Mouse (Mus musculus) forebrain, embryonic 13.5 days (tissue): Measurements from ENCODE around the gene Zbtb20. TPM values are rescaled to one million over a fixed set of nuclear protein-coding genes. Genes with fewer than 3 reads are reported as not detected.

Experiments used
- ATAC-seq: fragments of 200-750 bp; cut with Nextera tagmentation; 2 replicates; pipeline ENCODE4 v1.8.0; 2017
- H3K27ac ChIP-seq: fragments of 300-500 bp; sonication (generic); 2 replicates; pipeline ENCODE4 v1.5.1; 2015; ENCODE audit warnings: inconsistent platforms, mild to moderate bottlenecking, moderate library complexity
- H3K27me3 ChIP-seq: fragments of 300-500 bp; sonication (generic); 2 replicates; pipeline ENCODE4 v1.6.1; 2015; ENCODE audit warnings: mild to moderate bottlenecking, inconsistent platforms
- H3K36me3 ChIP-seq: fragments of 300-500 bp; sonication (generic); 2 replicates; pipeline ENCODE4 v1.6.1; 2015; ENCODE audit warnings: mild to moderate bottlenecking, inconsistent platforms; ENCODE audit not compliant: poor library complexity, severe bottlenecking
- H3K4me1 ChIP-seq: fragments of 300-500 bp; sonication (generic); 2 replicates; pipeline ENCODE4 v1.6.1; 2015; ENCODE audit warnings: inconsistent platforms
- H3K4me2 ChIP-seq: fragments of 300-500 bp; sonication (generic); 2 replicates; pipeline ENCODE4 v1.6.1; 2015; ENCODE audit warnings: inconsistent platforms, mild to moderate bottlenecking, moderate library complexity
- H3K4me3 ChIP-seq: fragments of 300-500 bp; sonication (generic); 2 replicates; pipeline ENCODE4 v1.5.1; 2015; ENCODE audit warnings: mild to moderate bottlenecking, inconsistent platforms
- H3K9ac ChIP-seq: fragments of 300-500 bp; sonication (generic); 2 replicates; pipeline ENCODE4 v1.6.1; 2015; ENCODE audit warnings: mild to moderate bottlenecking, inconsistent platforms
- H3K9me3 ChIP-seq: fragments of 300-500 bp; sonication (generic); replicated peaks from 2 replicates; pipeline ENCODE4 v1.6.1; 2016; ENCODE audit warnings: inconsistent platforms
- WGBS: fragments of 180-500 bp; shearing (Covaris S2); methylation state at CpG from one replicate; pipeline ENCODE4 v1.1.7; 2015; 5-methylcytosine and 5-hydroxymethylcytosine counted together
- polyA plus RNA-seq: library from polyadenylated mRNA; unstranded; fragments of >200 nt; fragmentation: Nextera tagmentation; extraction: Ambion mirVana; gene quantifications from 2 replicates; pipeline ENCODE4 v1.2.1, GENCODE M21; 2015

Zbtb20 gene
- polyA plus RNA-seq, 1 experiment from 2014 or later = 79.7 TPM

DNA sequence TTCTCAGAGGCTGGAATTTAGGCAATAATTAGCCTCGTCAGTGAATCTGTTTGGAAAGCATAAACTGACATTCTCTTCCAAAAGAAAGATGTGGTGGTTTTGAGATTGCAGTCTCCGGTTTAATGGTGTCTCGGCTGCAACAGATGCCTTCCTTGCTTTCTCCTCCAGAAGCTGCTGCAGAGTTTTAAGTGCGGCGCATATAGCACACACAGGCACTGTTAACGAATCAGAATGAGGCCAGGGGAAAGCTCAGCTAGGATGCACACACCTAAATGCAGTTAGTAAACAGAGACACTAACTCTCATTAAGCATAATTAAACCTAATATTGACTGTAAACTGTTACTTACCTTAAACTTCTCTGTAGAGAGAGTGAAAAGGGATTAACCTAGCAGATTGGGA is 160.0 kb downstream of the Zbtb20 start:
- Histone ChIP-seq H3K27ac (no peak overlapping the region), H3K27me3 (no peaks in the 10 kb centered on the region), H3K4me2 (no peak overlapping the region), H3K9me3 (no peaks in the 10 kb centered on the region), H3K9ac (no peak overlapping the region), H3K4me1 (0 out of 2 replicates have a peak, but pooled peaks cover 5% of the 10 kb centered on the region), H3K4me3 (no peak overlapping the region), H3K36me3 (no peaks in the 10 kb centered on the region)
- WGBS = 22% methylated on average over 6 of the region's 6 CpGs
- no peak for ATAC-seq

GRCm38 (mm10) chr16:43036510-43036909 is 160.8 kb downstream of the Zbtb20 start:
- no peak overlapping the region for H3K4me3 ChIP-seq
- H3K4me2 ChIP-seq = no peak overlapping the region
- H3K4me1 ChIP-seq = 0 out of 2 replicates have a peak, but pooled peaks cover 5% of the 10 kb centered on the region
- no peaks in the 10 kb centered on the region for H3K9me3 ChIP-seq
- H3K27ac ChIP-seq = no peak overlapping the region
- H3K27me3 ChIP-seq = no peaks in the 10 kb centered on the region
- no peaks in the 10 kb centered on the region for H3K36me3 ChIP-seq
- no peak for ATAC-seq
- H3K9ac ChIP-seq = no peak overlapping the region
- WGBS = 69% methylated on average over 5 of the region's 5 CpGs

DNA sequence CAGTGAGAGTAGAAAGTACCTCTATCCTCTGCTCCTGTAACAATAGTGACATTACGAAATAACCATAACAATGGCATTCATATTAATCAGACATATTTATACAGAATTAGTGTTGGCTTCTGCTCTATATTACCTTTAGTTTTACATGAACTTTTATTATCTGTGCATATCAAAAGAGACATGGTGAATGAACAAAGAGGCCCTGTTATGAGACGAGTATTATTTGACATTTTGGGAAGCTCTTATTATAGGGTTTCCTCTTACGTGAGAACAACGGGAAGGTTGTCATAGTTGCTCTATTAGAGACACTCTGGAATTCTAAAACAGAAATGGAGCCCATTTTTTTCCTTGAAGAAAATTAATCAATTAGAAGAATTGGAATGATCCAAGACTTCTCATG is 161.6 kb downstream of the Zbtb20 start:
- no peak for ATAC-seq
- Histone ChIP-seq H3K27ac (no peak overlapping the region), H3K4me1 (0 out of 2 replicates have a peak, but pooled peaks cover 5% of the 10 kb centered on the region), H3K36me3 (no peaks in the 10 kb centered on the region), H3K9ac (no peak overlapping the region), H3K4me2 (no peak overlapping the region), H3K9me3 (no peaks in the 10 kb centered on the region), H3K4me3 (no peak overlapping the region), H3K27me3 (no peaks in the 10 kb centered on the region)
- 76% methylated on average over 4 of the region's 4 CpGs for WGBS

GRCm38 (mm10) chr16:43045611-43046010 is 169.9 kb downstream of the Zbtb20 start:
- Histone ChIP-seq H3K4me3 (no peak overlapping the region), H3K4me1 (no peaks in the 10 kb centered on the region), H3K9me3 (no peaks in the 10 kb centered on the region), H3K27ac (no peak overlapping the region), H3K4me2 (no peak overlapping the region), H3K9ac (no peak overlapping the region), H3K27me3 (no peaks in the 10 kb centered on the region), H3K36me3 (no peaks in the 10 kb centered on the region)
- ATAC-seq = no peak

DNA sequence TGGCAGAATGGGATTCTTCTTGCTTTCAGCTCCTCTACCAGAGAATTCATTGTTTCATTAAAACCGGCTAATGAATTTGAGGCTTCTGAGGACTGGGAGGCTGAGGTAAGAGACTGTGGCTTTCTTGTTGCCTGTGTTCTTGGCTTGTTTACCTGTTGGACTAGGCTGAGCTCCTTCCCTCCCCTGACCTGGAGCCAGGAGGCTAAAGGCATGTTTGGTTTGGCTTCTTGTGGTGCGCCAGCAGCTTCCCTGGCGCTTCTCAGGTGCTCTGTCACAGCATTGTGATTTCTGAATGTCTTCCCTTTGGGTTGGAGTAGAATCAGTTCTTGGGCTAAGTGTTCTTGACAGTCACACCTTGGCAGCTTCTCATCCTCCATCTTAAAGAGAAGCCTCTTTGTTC is 171.0 kb downstream of the Zbtb20 start:
- no peaks in the 10 kb centered on the region for H3K4me1 ChIP-seq
- 85% methylated on average over 3 of the region's 3 CpGs for WGBS

DNA sequence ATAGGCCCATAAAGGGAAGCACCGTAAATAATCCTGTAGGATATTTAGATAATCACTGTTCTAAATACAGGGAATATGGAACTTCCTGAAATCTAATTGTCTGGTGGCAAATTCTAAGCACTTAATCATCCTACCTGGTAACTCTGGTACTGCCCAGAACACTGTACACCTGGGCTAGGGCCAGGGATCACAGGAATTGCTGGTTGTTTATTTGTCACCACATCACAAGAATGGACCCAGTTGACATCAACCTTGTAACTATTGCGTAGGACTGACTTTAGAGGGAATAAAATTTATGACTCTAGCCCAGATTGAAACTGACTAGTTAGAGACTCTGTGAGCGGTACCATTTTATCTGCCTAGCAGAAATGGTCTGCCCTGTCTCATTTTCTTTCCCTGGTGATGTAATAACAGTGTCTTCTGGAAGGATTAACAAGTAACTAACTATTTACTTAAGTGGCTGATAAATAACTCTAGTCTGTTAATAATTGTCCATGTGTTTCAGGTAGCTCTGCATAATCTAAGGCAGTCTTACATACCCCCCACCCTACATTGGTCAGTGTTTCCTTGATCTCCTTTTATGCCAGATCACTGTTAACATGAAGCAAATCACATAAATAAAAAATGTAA is 194.1 kb downstream of the Zbtb20 start:
- Histone ChIP-seq H3K27ac (no peak overlapping the region), H3K27me3 (no peaks in the 10 kb centered on the region), H3K9me3 (no peaks in the 10 kb centered on the region), H3K4me1 (no peaks in the 10 kb centered on the region; the same call in 1 of the 2 replicates), H3K4me2 (no peak overlapping the region), H3K4me3 (no peak overlapping the region), H3K36me3 (no peaks in the 10 kb centered on the region), H3K9ac (no peak overlapping the region)
- ATAC-seq = no peak
- WGBS = 96% methylated on average over 3 of the region's 3 CpGs

More for the DNA sequence above, 171.0 kb downstream of the Zbtb20 start:
- no peaks in the 10 kb centered on the region for H3K9me3 ChIP-seq
- no peak overlapping the region for H3K4me3 ChIP-seq
- H3K27me3 ChIP-seq = no peaks in the 10 kb centered on the region
- H3K9ac ChIP-seq = no peak overlapping the region
- H3K27ac ChIP-seq = no peak overlapping the region
- no peak for ATAC-seq
- no peak overlapping the region for H3K4me2 ChIP-seq
- H3K36me3 ChIP-seq = no peaks in the 10 kb centered on the region

DNA sequence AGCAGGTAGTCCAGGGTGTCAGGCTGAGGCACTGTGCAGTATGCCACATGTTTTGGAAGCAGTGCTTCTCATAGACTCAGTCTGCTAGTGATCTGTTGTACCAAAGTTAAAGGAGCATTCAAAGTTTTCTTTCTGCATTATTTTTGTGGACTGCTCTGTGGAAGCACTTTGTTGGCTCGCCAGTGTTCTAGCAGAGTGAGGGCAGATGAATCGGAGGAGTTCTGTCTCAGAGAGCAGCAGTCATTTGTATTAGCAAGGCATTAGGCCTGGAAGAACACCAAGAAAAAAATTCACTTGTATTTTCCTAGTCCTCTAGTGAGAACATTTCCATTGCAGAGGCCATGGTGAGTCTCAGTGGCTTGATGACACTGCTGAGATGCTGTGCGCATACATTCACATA is 196.2 kb downstream of the Zbtb20 start:
- H3K9me3 ChIP-seq = no peaks in the 10 kb centered on the region
- H3K36me3 ChIP-seq = no peaks in the 10 kb centered on the region
- H3K4me1 ChIP-seq = no peaks in the 10 kb centered on the region; the same call in 1 of the 2 replicates
- H3K27ac ChIP-seq = no peak overlapping the region
- H3K4me3 ChIP-seq = no peak overlapping the region
- H3K4me2 ChIP-seq = no peak overlapping the region
- no peak overlapping the region for H3K9ac ChIP-seq
- no peaks in the 10 kb centered on the region for H3K27me3 ChIP-seq
- ATAC-seq = no peak
- WGBS = 91% methylated on average over 3 of the region's 3 CpGs

DNA sequence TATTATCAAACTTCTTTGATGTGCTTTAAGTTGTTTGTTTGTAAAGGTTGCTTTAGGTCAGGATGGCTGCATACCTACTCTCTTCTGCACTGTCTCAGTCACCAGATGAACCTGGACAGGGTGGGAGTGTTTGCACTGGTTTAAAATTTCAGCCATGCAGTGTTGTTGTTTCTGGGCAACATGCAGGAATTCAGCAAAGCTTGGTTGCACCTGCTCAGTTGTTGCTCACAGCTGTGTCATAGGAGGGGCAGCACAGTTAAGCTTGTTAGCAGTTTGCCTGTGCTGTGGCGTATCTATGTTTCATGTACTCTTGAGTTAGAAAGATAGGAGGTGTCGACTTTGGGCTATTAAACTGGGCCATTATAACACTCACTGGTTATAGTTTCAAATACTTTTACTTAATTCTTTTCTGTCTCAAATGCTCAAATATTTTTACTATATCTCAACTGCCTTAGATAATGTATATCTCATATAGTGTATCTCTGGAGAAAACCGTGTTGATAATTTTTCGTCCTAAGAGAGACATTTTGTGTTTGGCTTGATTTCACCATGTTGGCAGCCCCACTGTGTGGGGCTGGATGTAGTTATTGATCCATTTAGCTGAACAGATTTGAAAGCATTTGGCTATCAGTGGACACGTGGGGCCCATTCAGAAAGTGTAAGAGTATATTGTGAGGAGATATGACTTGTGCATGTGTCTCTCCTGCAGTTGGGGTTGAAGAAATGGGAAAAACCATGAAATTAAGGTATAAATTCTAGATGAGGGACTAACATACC is 197.3 kb downstream of the Zbtb20 start:
- WGBS = 88% methylated on average over 5 of the region's 5 CpGs
- H3K36me3 ChIP-seq = no peaks in the 10 kb centered on the region
- H3K27ac ChIP-seq = no peak overlapping the region
- H3K27me3 ChIP-seq = no peaks in the 10 kb centered on the region
- peak; percentile 16; the same call in 1 of the 2 replicates for ATAC-seq
- no peaks in the 10 kb centered on the region; the same call in 1 of the 2 replicates for H3K4me1 ChIP-seq
- H3K4me2 ChIP-seq = no peak overlapping the region
- no peaks in the 10 kb centered on the region for H3K9me3 ChIP-seq
- no peak overlapping the region for H3K9ac ChIP-seq
- no peak overlapping the region for H3K4me3 ChIP-seq

- Histone ChIP-seq H3K9me3 (no peaks in the 10 kb centered on the region), H3K27ac (no peak overlapping the region)
- peak; percentile 70 for ATAC-seq
Measured at GRCm38 (mm10) chr16:43080403-43080802, 204.7 kb downstream of the Zbtb20 start.

GRCm38 (mm10) chr16:43080923-43081702 is 205.4 kb downstream of the Zbtb20 start:
- Histone ChIP-seq H3K9me3 (no peaks in the 10 kb centered on the region), H3K27me3 (no peaks in the 10 kb centered on the region), H3K4me3 (no peak overlapping the region), H3K36me3 (no peaks in the 10 kb centered on the region), H3K27ac (no peak overlapping the region), H3K9ac (no peak overlapping the region), H3K4me1 (peaks cover 12% of the 10 kb centered on the region; the same call in 1 of the 2 replicates), H3K4me2 (no peak overlapping the region)
- ATAC-seq = peak; percentile 69
- 70% methylated on average over 5 of the region's 5 CpGs for WGBS

More at GRCm38 (mm10) chr16:43080403-43080802, 204.7 kb downstream of the Zbtb20 start:
- Histone ChIP-seq H3K4me2 (no peak overlapping the region), H3K4me1 (peaks cover 12% of the 10 kb centered on the region; the same call in 1 of the 2 replicates), H3K36me3 (no peaks in the 10 kb centered on the region), H3K4me3 (no peak overlapping the region), H3K27me3 (no peaks in the 10 kb centered on the region), H3K9ac (no peak overlapping the region)
- WGBS = 69% methylated on average over 2 of the region's 2 CpGs

DNA sequence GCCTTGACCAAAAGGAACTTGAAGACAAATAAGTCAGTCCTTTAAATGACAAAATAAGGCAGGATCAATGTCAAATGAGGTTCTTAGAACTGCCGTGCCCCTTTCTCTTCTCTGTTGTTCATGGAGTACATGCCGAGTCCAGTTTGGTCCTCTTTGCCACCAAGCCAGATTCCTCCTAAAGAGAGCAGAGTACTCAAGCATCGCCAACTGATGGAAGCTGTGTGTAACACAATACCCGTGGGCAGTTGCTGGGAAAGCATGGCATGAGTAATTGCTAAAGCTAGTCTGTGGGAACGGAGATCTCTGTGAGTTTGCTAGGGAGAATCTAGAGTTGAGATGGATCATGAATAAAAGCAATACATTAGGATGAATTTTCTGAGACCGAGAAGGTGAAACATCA is 206.3 kb downstream of the Zbtb20 start:
- ATAC-seq = no peak
- Histone ChIP-seq H3K9me3 (no peaks in the 10 kb centered on the region), H3K27me3 (no peaks in the 10 kb centered on the region), H3K4me2 (no peak overlapping the region), H3K4me3 (no peak overlapping the region), H3K9ac (no peak overlapping the region), H3K27ac (no peak overlapping the region), H3K36me3 (no peaks in the 10 kb centered on the region), H3K4me1 (peaks cover 12% of the 10 kb centered on the region; the same call in 1 of the 2 replicates)
- 88% methylated on average over 6 of the region's 6 CpGs for WGBS

DNA sequence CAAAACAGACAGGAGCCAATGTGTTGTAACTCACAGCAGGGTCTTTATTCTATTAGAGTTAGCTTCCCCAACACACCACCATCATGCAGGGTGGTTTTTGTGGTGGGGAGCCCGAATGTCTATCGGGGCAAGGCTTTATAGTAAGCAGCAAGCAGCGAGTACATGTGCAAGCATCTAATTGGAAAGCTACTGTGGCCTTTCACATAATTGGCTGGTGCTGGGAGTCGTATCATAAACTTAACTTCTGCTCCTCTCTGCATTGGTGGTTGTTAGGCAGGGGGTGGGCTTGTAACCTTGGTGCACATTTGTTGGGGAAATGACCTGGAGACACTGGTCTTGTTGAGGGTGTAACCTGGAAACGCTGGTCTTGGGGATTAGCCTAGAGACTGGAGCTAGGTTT is 207.1 kb downstream of the Zbtb20 start:
- Histone ChIP-seq H3K27me3 (no peaks in the 10 kb centered on the region), H3K4me3 (no peak overlapping the region), H3K9me3 (no peaks in the 10 kb centered on the region), H3K4me2 (no peak overlapping the region), H3K27ac (no peak overlapping the region), H3K36me3 (no peaks in the 10 kb centered on the region), H3K4me1 (peaks cover 12% of the 10 kb centered on the region; the same call in 1 of the 2 replicates), H3K9ac (no peak overlapping the region)
- ATAC-seq = no peak
- whole genome bisulfite sequencing = 76% methylated on average over 5 of the region's 5 CpGs
